Mouse (Mus musculus): Measurements from ENCODE around the gene Rai14. TPM values are rescaled to one million over a fixed set of nuclear protein-coding genes. Genes with fewer than 3 reads are reported as not detected.

Rai14 gene
- polyA plus RNA-seq, 1 experiment from 2014 or later = 84.2 TPM

DNA sequence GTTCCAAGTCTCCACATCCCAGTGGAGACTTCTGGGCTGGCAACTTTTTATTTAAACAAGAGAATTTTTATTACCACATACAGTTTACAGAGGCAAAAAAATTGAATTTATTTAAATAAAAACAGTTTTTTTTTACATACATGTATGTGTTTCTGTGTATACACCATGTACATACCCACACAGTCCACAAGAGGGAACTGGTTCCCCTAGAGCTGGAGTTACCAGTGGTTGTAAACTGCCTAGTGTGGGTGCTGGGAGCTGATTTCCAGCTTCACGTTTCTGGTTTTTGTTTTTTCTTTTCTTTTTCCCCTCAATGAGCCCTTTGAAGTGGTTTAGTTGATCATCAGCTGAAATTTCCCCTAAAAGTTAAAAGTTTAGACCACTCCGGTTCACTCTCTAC lies 96.1 kb downstream of the Rai14 start:
- Histone ChIP-seq H3K4me2 (ENCODE audit: low read depth) (no peak overlapping the region), H3K27me3 (ENCODE audit: control insufficient read depth, insufficient read depth, low read length) (no peaks in the 10 kb centered on the region), H3K36me3 (ENCODE audit: control insufficient read depth, insufficient read depth, low read length) (no peaks in the 10 kb centered on the region), H3K9me3 (ENCODE audit: control insufficient read depth, low read length) (0 out of 2 replicates have a peak, but pooled peaks cover 4% of the 10 kb centered on the region), H3K9ac (ENCODE audit: low read length) (no peak overlapping the region), H3K27ac (ENCODE audit: low read depth, low read length) (no peak overlapping the region), H3K4me1 (ENCODE audit: control insufficient read depth, insufficient read depth, low read length) (peaks cover 1% of the 10 kb centered on the region; the same call in 1 of the 2 replicates), H3K4me3 (ENCODE audit: low read depth, low read length) (no peak overlapping the region)
- no peak for DNase-seq (ENCODE audit: low spot score)
- no peak for ATAC-seq (ENCODE audit: insufficient read depth, low FRiP score, low TSS enrichment)
- 94% methylated on average over 2 of the region's 2 CpGs for WGBS

- WGBS = 71% methylated on average over 6 of the region's 6 CpGs
- Histone ChIP-seq H3K9ac (ENCODE audit: low read length) (no peak overlapping the region), H3K4me3 (ENCODE audit: low read depth, low read length) (no peak overlapping the region), H3K27me3 (ENCODE audit: control insufficient read depth, insufficient read depth, low read length) (no peaks in the 10 kb centered on the region), H3K9me3 (ENCODE audit: control insufficient read depth, low read length) (0 out of 2 replicates have a peak, but pooled peaks cover 4% of the 10 kb centered on the region), H3K4me2 (ENCODE audit: low read depth) (no peak overlapping the region), H3K36me3 (ENCODE audit: control insufficient read depth, insufficient read depth, low read length) (no peaks in the 10 kb centered on the region), H3K27ac (ENCODE audit: low read depth, low read length) (no peak overlapping the region), H3K4me1 (ENCODE audit: control insufficient read depth, insufficient read depth, low read length) (peaks cover 3% of the 10 kb centered on the region; the same call in 1 of the 2 replicates)
- ATAC-seq (ENCODE audit: insufficient read depth, low FRiP score, low TSS enrichment) = no peak
- DNase-seq (ENCODE audit: low spot score) = no peak
These were observed 98.4 kb downstream of the Rai14 start for GRCm38 (mm10) chr15:10616001-10616400.

DNA sequence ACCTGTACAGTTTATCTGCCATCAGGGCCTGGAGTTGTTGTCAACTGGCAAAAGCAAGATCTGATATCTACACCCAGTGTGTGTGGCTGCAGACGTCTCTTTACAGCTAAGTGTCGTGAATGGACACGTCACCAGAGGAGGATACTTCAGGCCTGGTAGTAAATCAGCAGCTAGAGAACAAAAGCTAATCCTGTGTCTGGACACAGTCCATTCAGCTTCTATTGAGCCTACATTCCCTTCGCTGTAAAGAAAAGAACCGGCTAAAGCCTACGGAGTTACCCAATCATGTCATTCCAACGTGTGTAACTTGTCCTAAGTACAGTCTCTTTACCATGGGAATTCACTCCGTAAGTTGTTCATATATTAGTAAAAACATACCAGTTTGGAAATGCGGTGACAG lies 103.4 kb downstream of the Rai14 start:
- no peak overlapping the region for H3K4me3 ChIP-seq (ENCODE audit: low read depth, low read length)
- no peaks in the 10 kb centered on the region for H3K9me3 ChIP-seq (ENCODE audit: control insufficient read depth, low read length)
- no peak overlapping the region for H3K9ac ChIP-seq (ENCODE audit: low read length)
- peaks cover 3% of the 10 kb centered on the region; the same call in 1 of the 2 replicates for H3K4me1 ChIP-seq (ENCODE audit: control insufficient read depth, insufficient read depth, low read length)
- peak; percentile 62 for ATAC-seq (ENCODE audit: insufficient read depth, low FRiP score, low TSS enrichment)
- WGBS = 55% methylated on average over 9 of the region's 9 CpGs
- no peaks in the 10 kb centered on the region for H3K27me3 ChIP-seq (ENCODE audit: control insufficient read depth, insufficient read depth, low read length)
- no peak overlapping the region for H3K4me2 ChIP-seq (ENCODE audit: low read depth)
- no peak overlapping the region for H3K27ac ChIP-seq (ENCODE audit: low read depth, low read length)
- DNase-seq (ENCODE audit: low spot score) = no peak
- peaks cover 6% of the 10 kb centered on the region for H3K36me3 ChIP-seq (ENCODE audit: control insufficient read depth, insufficient read depth, low read length)

GRCm38 (mm10) chr15:10609107-10609506 lies 105.3 kb downstream of the Rai14 start:
- peaks cover 3% of the 10 kb centered on the region; the same call in 1 of the 2 replicates for H3K4me1 ChIP-seq (ENCODE audit: control insufficient read depth, insufficient read depth, low read length)
- 81% methylated on average over 4 of the region's 4 CpGs for WGBS
- no peak overlapping the region for H3K27ac ChIP-seq (ENCODE audit: low read depth, low read length)
- H3K9me3 ChIP-seq (ENCODE audit: control insufficient read depth, low read length) = no peaks in the 10 kb centered on the region
- DNase-seq (ENCODE audit: low spot score) (no peak), ATAC-seq (ENCODE audit: insufficient read depth, low FRiP score, low TSS enrichment) (no peak)
- no peak overlapping the region for H3K4me2 ChIP-seq (ENCODE audit: low read depth)
- no peaks in the 10 kb centered on the region for H3K27me3 ChIP-seq (ENCODE audit: control insufficient read depth, insufficient read depth, low read length)
- H3K36me3 ChIP-seq (ENCODE audit: control insufficient read depth, insufficient read depth, low read length) = peaks cover 6% of the 10 kb centered on the region
- H3K9ac ChIP-seq (ENCODE audit: low read length) = no peak overlapping the region
- no peak overlapping the region for H3K4me3 ChIP-seq (ENCODE audit: low read depth, low read length)

DNA sequence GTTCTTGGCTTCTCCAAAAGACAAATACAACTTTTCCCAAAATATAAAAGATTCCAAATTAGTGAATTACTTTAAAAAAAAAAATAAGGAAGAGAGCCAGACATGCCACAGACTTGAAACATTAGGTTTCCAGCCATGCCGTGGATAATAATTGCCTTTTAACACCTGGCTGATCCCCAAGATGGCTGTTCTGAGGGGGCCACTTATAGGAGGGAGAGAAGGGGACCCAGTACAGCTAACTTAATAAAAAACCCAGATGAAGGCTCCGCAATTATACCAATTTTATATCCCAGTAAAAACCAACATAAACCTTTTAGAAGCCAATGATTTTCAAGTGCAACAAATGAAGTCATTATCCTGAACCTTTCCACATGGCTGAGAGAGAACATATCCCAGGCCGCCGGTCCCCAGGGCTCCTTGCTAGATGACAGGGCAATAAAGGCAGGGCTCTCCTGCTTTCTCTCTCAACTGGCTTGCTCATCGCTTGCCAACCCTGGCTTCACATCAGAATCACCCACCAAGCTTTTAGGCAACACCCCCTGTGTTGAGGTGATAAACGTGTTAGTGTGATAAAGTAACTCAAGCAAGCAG lies 105.8 kb downstream of the Rai14 start:
- peaks cover 6% of the 10 kb centered on the region for H3K36me3 ChIP-seq (ENCODE audit: control insufficient read depth, insufficient read depth, low read length)
- H3K27me3 ChIP-seq (ENCODE audit: control insufficient read depth, insufficient read depth, low read length) = no peaks in the 10 kb centered on the region
- 75% methylated on average over 6 of the region's 6 CpGs for WGBS
- H3K9ac ChIP-seq (ENCODE audit: low read length) = no peak overlapping the region
- no peak overlapping the region for H3K4me3 ChIP-seq (ENCODE audit: low read depth, low read length)
- H3K4me1 ChIP-seq (ENCODE audit: control insufficient read depth, insufficient read depth, low read length) = peaks cover 3% of the 10 kb centered on the region; the same call in 1 of the 2 replicates
- DNase-seq (ENCODE audit: low spot score) (no peak), ATAC-seq (ENCODE audit: insufficient read depth, low FRiP score, low TSS enrichment) (no peak)
- H3K4me2 ChIP-seq (ENCODE audit: low read depth) = no peak overlapping the region
- no peak overlapping the region for H3K27ac ChIP-seq (ENCODE audit: low read depth, low read length)
- no peaks in the 10 kb centered on the region for H3K9me3 ChIP-seq (ENCODE audit: control insufficient read depth, low read length)

DNA sequence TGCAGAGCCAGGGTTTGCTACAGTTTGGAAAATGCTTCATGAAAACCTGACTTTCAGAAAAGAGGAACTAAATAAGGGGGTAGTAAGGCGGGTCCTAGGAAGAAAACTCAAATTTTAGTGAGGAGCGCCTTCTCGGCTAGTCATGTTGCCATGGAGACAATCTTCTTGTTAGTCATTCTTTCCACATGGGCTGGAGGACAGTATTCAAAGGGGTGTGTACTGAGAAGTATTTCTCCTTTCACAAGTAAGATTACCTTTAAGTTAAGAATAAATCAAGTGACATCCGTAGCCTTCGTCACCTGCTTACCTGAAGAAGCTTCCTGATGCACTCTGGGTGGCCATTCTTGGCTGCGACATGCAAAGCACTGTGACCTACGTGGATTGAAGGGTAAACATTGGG lies 115.0 kb downstream of the Rai14 start:
- Histone ChIP-seq H3K4me1 (ENCODE audit: control insufficient read depth, insufficient read depth, low read length) (no peaks in the 10 kb centered on the region; the same call in 1 of the 2 replicates), H3K27ac (ENCODE audit: low read depth, low read length) (no peak overlapping the region), H3K9ac (ENCODE audit: low read length) (no peak overlapping the region), H3K4me3 (ENCODE audit: low read depth, low read length) (no peak overlapping the region), H3K27me3 (ENCODE audit: control insufficient read depth, insufficient read depth, low read length) (no peaks in the 10 kb centered on the region), H3K4me2 (ENCODE audit: low read depth) (no peak overlapping the region), H3K9me3 (ENCODE audit: control insufficient read depth, low read length) (no peaks in the 10 kb centered on the region), H3K36me3 (ENCODE audit: control insufficient read depth, insufficient read depth, low read length) (peaks cover 2% of the 10 kb centered on the region; the same call in 1 of the 2 replicates)
- DNase-seq (ENCODE audit: low spot score) (no peak), ATAC-seq (ENCODE audit: insufficient read depth, low FRiP score, low TSS enrichment) (no peak)
- 74% methylated on average over 7 of the region's 7 CpGs for WGBS

GRCm38 (mm10) chr15:10598259-10599225 lies 115.9 kb downstream of the Rai14 start:
- Histone ChIP-seq H3K4me3 (ENCODE audit: low read depth, low read length) (no peak overlapping the region), H3K4me1 (ENCODE audit: control insufficient read depth, insufficient read depth, low read length) (no peaks in the 10 kb centered on the region; the same call in 1 of the 2 replicates), H3K4me2 (ENCODE audit: low read depth) (no peak overlapping the region), H3K9ac (ENCODE audit: low read length) (no peak overlapping the region), H3K9me3 (ENCODE audit: control insufficient read depth, low read length) (no peaks in the 10 kb centered on the region), H3K27me3 (ENCODE audit: control insufficient read depth, insufficient read depth, low read length) (no peaks in the 10 kb centered on the region), H3K27ac (ENCODE audit: low read depth, low read length) (no peak overlapping the region), H3K36me3 (ENCODE audit: control insufficient read depth, insufficient read depth, low read length) (0 out of 2 replicates have a peak, but pooled peaks cover 2% of the 10 kb centered on the region)
- ATAC-seq (ENCODE audit: insufficient read depth, low FRiP score, low TSS enrichment) = no peak
- peak; percentile 45 for DNase-seq (ENCODE audit: low spot score)
- WGBS = 45% methylated on average over 16 of the region's 16 CpGs

GRCm38 (mm10) chr15:10596871-10597270 lies 117.6 kb downstream of the Rai14 start:
- Histone ChIP-seq H3K4me3 (ENCODE audit: low read depth, low read length) (no peak overlapping the region), H3K9me3 (ENCODE audit: control insufficient read depth, low read length) (no peaks in the 10 kb centered on the region), H3K9ac (ENCODE audit: low read length) (no peak overlapping the region), H3K27ac (ENCODE audit: low read depth, low read length) (no peak overlapping the region), H3K4me1 (ENCODE audit: control insufficient read depth, insufficient read depth, low read length) (no peaks in the 10 kb centered on the region; the same call in 1 of the 2 replicates), H3K27me3 (ENCODE audit: control insufficient read depth, insufficient read depth, low read length) (no peaks in the 10 kb centered on the region), H3K4me2 (ENCODE audit: low read depth) (no peak overlapping the region), H3K36me3 (ENCODE audit: control insufficient read depth, insufficient read depth, low read length) (0 out of 2 replicates have a peak, but pooled peaks cover 2% of the 10 kb centered on the region)
- no peak for ATAC-seq (ENCODE audit: insufficient read depth, low FRiP score, low TSS enrichment)
- WGBS = 91% methylated on average over 9 of the region's 9 CpGs
- no peak for DNase-seq (ENCODE audit: low spot score)
